In genomic region chr1:105563821-105564220, GRCm38 (mm10) we compare ENCODE assay signal across 19 mouse cellular contexts.
DNase-seq lines count a peak whose midpoint lies in the region; ATAC-seq and TF ChIP-seq lines count a peak whose summit lies in the region.
"Had no signal": no experiment of that assay in that cellular context is flagged by ENCODE, and none has a peak within 500 bp of the region (broad histone marks: within the 10 kb centered on the region; RNA-seq: fewer than 3 reads in every experiment).

No protein-coding gene starts in this region.

- no peak for TF ChIP-seq EP300 in liver, embryonic 14.5 days (IDR thresholded peaks at IDR 0.05; ENCODE audit: low read depth)

- no peak overlapping the region for H3K9ac ChIP-seq in kidney, postnatal 0 days (ENCODE audit: low read depth, low read length)
- no peak overlapping the region for H3K9ac ChIP-seq in ES-E14 (ENCODE audit: insufficient read depth, low read depth, low read length, poor library complexity, severe bottlenecking)
- no peak overlapping the region for H3K9ac ChIP-seq in liver, embryonic 14.5 days (replicated peaks)
- no peak overlapping the region for H3K9ac ChIP-seq in hindbrain, embryonic 13.5 days
- H3K9ac ChIP-seq: embryonic facial prominence, embryonic 12.5 days; intestine, embryonic 15.5 days; limb, embryonic 12.5 days; neural tube, embryonic 13.5 days had no signal

- TF ChIP-seq CTCF in kidney, postnatal 0 days (IDR thresholded peaks at IDR 0.05; ENCODE audit: low read depth), result peak; percentile 36; the same call in 1 of the 2 replicates
- TF ChIP-seq CTCF in liver, embryonic 14.5 days (IDR thresholded peaks at IDR 0.05; ENCODE audit: low read depth), result 0 out of 2 replicates have a peak, but pooled peaks have one; percentile 25

- no peak overlapping the region for H3K27ac ChIP-seq in kidney, postnatal 0 days
- no peak overlapping the region for H3K27ac ChIP-seq in ES-E14 (ENCODE audit: insufficient read depth, low read depth, low read length, poor library complexity, severe bottlenecking)
- H3K27ac ChIP-seq in liver, embryonic 14.5 days, result no peak overlapping the region
- H3K27ac ChIP-seq in hindbrain, embryonic 13.5 days, result no peak overlapping the region
- H3K27ac ChIP-seq: embryonic facial prominence, embryonic 12.5 days; intestine, embryonic 15.5 days; limb, embryonic 12.5 days; midbrain, embryonic 10.5 days; neural tube, embryonic 13.5 days had no signal

- 0 out of 2 replicates have a peak, but pooled peaks cover 3% of the 10 kb centered on the region for H3K36me3 ChIP-seq in kidney, postnatal 0 days (ENCODE audit: insufficient read depth, low read length)
- no peaks in the 10 kb centered on the region for H3K36me3 ChIP-seq in ES-E14 (ENCODE audit: control insufficient read depth, insufficient read depth, low read length, poor library complexity, severe bottlenecking)
- no peaks in the 10 kb centered on the region for H3K36me3 ChIP-seq in liver, embryonic 14.5 days (replicated peaks; ENCODE audit: control insufficient read depth, insufficient read depth, low read depth)
- peaks cover 15% of the 10 kb centered on the region for H3K36me3 ChIP-seq in hindbrain, embryonic 13.5 days
- H3K36me3 ChIP-seq: intestine, embryonic 15.5 days had no signal

- no peak overlapping the region for H3K4me2 ChIP-seq in kidney, postnatal 0 days (ENCODE audit: low read length)
- H3K4me2 ChIP-seq in liver, embryonic 14.5 days (ENCODE audit: low read depth), result no peak overlapping the region
- no peak overlapping the region for H3K4me2 ChIP-seq in hindbrain, embryonic 13.5 days
- H3K4me2 ChIP-seq: embryonic facial prominence, embryonic 12.5 days; intestine, embryonic 15.5 days; limb, embryonic 12.5 days; neural tube, embryonic 13.5 days had no signal

- in situ Hi-C loops in ES-E14 (cut with MboI; ENCODE audit: low sequenced_read_pairs in 2 of 2, unreplicated experiment in 2 of 2), result no loop called here

- no peak overlapping the region for H3K4me3 ChIP-seq in kidney, postnatal 0 days (replicated peaks; ENCODE audit: low read depth, low read length)
- no peak overlapping the region for H3K4me3 ChIP-seq in ES-E14 (ENCODE audit: insufficient read depth in 1 of 2, low read depth in 1 of 2, low read length in 2 of 2, poor library complexity in 1 of 2, severe bottlenecking in 1 of 2)
- H3K4me3 ChIP-seq in liver, embryonic 14.5 days (ENCODE audit: insufficient read depth in 1 of 2, low read depth in 2 of 2, low read length in 2 of 2), result no peak overlapping the region
- H3K4me3 ChIP-seq in hindbrain, embryonic 13.5 days, result no peak overlapping the region
- H3K4me3 ChIP-seq: embryonic facial prominence, embryonic 12.5 days; intestine, embryonic 15.5 days; limb, embryonic 12.5 days; midbrain, embryonic 10.5 days; neural tube, embryonic 13.5 days had no signal

- no peaks in the 10 kb centered on the region for H3K27me3 ChIP-seq in kidney, postnatal 0 days (ENCODE audit: insufficient read depth, low read length)
- H3K27me3 ChIP-seq in liver, embryonic 14.5 days (ENCODE audit: control insufficient read depth, insufficient read depth, low read length), result no peaks in the 10 kb centered on the region
- no peaks in the 10 kb centered on the region for H3K27me3 ChIP-seq in hindbrain, embryonic 13.5 days
- H3K27me3 ChIP-seq: embryonic facial prominence, embryonic 12.5 days; intestine, embryonic 15.5 days; limb, embryonic 12.5 days; neural tube, embryonic 13.5 days had no signal

- H3K9me3 ChIP-seq in kidney, postnatal 0 days (replicated peaks; ENCODE audit: low read length), result no peaks in the 10 kb centered on the region
- no peaks in the 10 kb centered on the region for H3K9me3 ChIP-seq in ES-E14 (ENCODE audit: control insufficient read depth, insufficient read depth, low read depth, low read length)
- H3K9me3 ChIP-seq in liver, embryonic 14.5 days (ENCODE audit: control insufficient read depth, low read length), result no peaks in the 10 kb centered on the region
- H3K9me3 ChIP-seq in hindbrain, embryonic 13.5 days, result no peaks in the 10 kb centered on the region
- H3K9me3 ChIP-seq: embryonic facial prominence, embryonic 12.5 days; intestine, embryonic 15.5 days; limb, embryonic 12.5 days; midbrain, embryonic 10.5 days; neural tube, embryonic 13.5 days had no signal

- no peak for DNase-seq in kidney, postnatal 0 days (ENCODE audit: low spot score)
- DNase-seq in kidney, postnatal 4 days, result no peak
- DNase-seq in 416B (ENCODE audit: low read depth), result peak; percentile 40
- DNase-seq in ES-E14 (ENCODE audit: low read depth, low spot score), result no peak
- no peak for DNase-seq in liver, embryonic 14.5 days (ENCODE audit: low read depth in 3 of 3, low spot score in 3 of 3)
- DNase-seq: adrenal gland, adult 2 months; cerebellum, adult 11 months; cerebellum, postnatal 36 days; kidney, postnatal 14 days; layer of hippocampus, adult 9-11 months; spleen, adult 18-20 months; thymus, postnatal 25 days had no signal

- ATAC-seq in kidney, postnatal 0 days (replicated peaks; ENCODE audit: low FRiP score, low read depth), result no peak
- peak; percentile 61; the same call in 1 of the 2 replicates for ATAC-seq in liver, embryonic 14.5 days (ENCODE audit: insufficient read depth)
- no peak for ATAC-seq in hindbrain, embryonic 13.5 days (ENCODE audit: low FRiP score)
- no peak for ATAC-seq in megakaryocyte, adult 5-6 weeks (ENCODE audit: poor library complexity, severe bottlenecking)
- ATAC-seq: intestine, embryonic 15.5 days had no signal

- 87% methylated on average over 2 of the region's 2 CpGs for WGBS in kidney, postnatal 0 days
- 78% methylated on average over 2 of the region's 2 CpGs for WGBS in liver, embryonic 14.5 days (ENCODE audit: insufficient replicate concordance)
- WGBS in hindbrain, embryonic 13.5 days, result 83% methylated on average over 2 of the region's 2 CpGs

- no peaks in the 10 kb centered on the region for H3K4me1 ChIP-seq in kidney, postnatal 0 days (replicated peaks; ENCODE audit: insufficient read depth, low read length)
- H3K4me1 ChIP-seq in ES-E14 (ENCODE audit: control insufficient read depth in 2 of 2, insufficient read depth in 2 of 2, low read length in 2 of 2, poor library complexity in 1 of 2), result no peaks in the 10 kb centered on the region
- peaks cover 2 to 3% of the 10 kb centered on the region in 2 experiments; a peak in 2 of 4 replicates for H3K4me1 ChIP-seq in liver, embryonic 14.5 days (replicated peaks; ENCODE audit: control insufficient read depth in 2 of 2, insufficient read depth in 2 of 2, low read length in 1 of 2)
- H3K4me1 ChIP-seq in hindbrain, embryonic 13.5 days (replicated peaks), result no peaks in the 10 kb centered on the region
- H3K4me1 ChIP-seq: embryonic facial prominence, embryonic 12.5 days; intestine, embryonic 15.5 days; midbrain, embryonic 10.5 days; neural tube, embryonic 13.5 days had no signal

TF ChIP-seq in ES-E14, 5 proteins besides CTCF, POLR2A, EP300 and RAD21:
- TF ChIP-seq ZC3H11A (IDR thresholded peaks at IDR 0.05; ENCODE audit: borderline replicate concordance, low read depth, low read length), result 0 out of 2 replicates have a peak, but pooled peaks have one; percentile 1
- TF ChIP-seq CHD2 (IDR thresholded peaks at IDR 0.05; ENCODE audit: low read depth, low read length), result no peak
